Mouse (Mus musculus) bone marrow, adult 2 months (tissue): ENCODE measurements around the gene Des.

Experiments used
- CTCF ChIP-seq: fragments of 200-500 bp; IDR thresholded peaks from 2 replicates; pipeline ENCODE4 v1.5.1; 2011; ENCODE audit warnings: low read length, control low read depth; ENCODE audit not compliant: control insufficient read depth, insufficient read depth
- POLR2A ChIP-seq: fragments of 200-500 bp; IDR thresholded peaks from 2 replicates; pipeline ENCODE4 v1.6.1; 2011; ENCODE audit warnings: low read depth, mild to moderate bottlenecking, control low read depth, low read length, borderline replicate concordance; ENCODE audit not compliant: control insufficient read depth

DNA sequence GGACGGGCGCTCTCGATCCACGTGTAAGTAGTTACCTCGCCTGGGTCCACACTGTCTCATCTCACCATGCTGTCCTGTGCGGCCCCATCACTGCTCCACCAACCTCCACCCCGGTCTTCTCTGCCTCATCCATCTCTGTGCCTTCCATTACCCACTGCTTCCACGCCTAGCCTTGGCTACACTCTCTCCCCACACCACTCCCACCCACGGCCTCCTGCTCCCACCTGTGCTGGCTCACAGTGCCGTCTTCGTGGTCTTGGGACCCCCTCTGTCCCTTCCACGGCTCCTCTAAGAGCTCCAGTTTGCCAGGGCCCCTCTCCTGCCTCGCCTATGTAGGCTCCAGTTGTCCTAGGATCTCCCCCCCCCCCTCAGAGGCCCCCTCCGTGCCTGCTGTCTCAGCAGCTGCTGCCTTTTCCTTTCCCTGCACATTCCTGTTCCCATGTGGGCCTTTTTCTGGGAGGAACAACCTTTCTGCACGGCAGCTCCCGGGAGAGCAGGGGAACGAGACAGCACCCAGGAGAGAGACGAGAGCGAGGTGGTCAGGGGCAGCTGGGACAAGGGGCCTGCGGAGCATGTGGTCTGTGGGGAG is 25.1 kb downstream of the Des start:
- TF ChIP-seq CTCF (no peak), POLR2A (no peak)
